Mouse (Mus musculus): Measurements from ENCODE around the gene Cnot2.

The Cnot2 gene

GRCm38 (mm10) chr10:116473759-116474549 lies 107.4 kb downstream of the Cnot2 start, which contains the start of gene Kcnmb4:
Gene Kcnmb4 (minus strand): TSS chr10:116473878.
- peak; percentile 73 for DNase-seq

DNA sequence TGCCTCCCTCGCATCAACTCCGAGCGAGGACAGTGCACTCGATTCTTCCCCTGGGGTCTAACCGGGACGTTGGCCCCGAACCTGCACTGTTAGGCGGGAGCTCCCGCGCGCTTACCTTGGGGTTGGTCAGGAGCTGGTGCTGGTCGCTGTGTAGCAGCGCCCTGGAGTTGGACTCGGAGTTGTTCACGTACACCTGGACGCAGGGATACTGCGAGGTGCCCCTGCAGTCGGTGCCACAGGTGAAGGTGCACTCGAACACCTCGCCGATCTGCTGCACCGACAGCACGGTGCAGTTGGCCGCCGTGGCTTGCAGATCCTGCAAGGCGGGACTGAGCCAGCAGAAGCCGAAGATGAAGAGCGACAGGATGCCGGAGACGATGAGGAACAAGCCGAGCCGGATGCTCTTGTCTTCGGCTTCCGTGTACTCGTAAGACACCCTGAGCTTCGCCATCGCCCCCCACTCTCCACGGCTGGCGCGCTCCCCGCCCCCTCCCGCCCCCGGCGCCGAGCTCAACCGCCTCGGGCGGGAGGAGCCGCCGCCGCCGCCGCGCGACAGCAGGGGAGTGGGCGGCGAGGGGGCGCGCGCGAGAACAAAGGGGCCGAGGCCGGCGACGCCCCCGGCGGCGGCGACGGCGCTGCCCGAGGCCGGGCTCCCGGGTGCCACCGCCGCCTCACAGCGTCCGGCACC lies 108.1 kb downstream of the Cnot2 start:
- peak; percentile 47 for DNase-seq

GRCm38 (mm10) chr10:116472579-116472978 lies 108.7 kb downstream of the Cnot2 start:
- DNase-seq: no peak

- DNase-seq: no peak
These were observed 110.9 kb downstream of the Cnot2 start for GRCm38 (mm10) chr10:116470306-116470925.

GRCm38 (mm10) chr10:116468094-116468493 lies 113.2 kb downstream of the Cnot2 start:
- DNase-seq: no peak

- DNase-seq: no peak
These were observed 117.5 kb downstream of the Cnot2 start for GRCm38 (mm10) chr10:116463753-116464345.

GRCm38 (mm10) chr10:116461443-116461842 lies 119.9 kb downstream of the Cnot2 start:
- no peak for DNase-seq

DNA sequence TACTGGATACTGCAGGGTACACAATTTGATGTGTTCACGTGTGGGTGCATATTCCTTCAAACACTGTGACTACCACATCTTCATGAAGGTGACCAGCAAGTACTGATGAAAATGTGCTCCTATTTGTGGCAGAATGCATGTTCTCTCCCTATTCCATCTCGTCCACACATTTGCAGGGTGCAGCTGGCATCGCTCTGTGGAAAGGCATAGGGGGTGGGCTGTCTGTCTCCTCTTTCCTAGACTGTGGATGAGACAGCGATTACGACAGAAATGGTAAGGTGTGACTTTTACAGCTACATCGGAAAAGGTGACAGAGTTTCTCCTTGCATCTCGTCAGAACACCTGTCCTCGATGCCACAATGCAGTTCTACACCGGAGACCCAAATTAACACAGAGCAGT lies 122.5 kb downstream of the Cnot2 start:
- DNase-seq: peak; percentile 36

DNA sequence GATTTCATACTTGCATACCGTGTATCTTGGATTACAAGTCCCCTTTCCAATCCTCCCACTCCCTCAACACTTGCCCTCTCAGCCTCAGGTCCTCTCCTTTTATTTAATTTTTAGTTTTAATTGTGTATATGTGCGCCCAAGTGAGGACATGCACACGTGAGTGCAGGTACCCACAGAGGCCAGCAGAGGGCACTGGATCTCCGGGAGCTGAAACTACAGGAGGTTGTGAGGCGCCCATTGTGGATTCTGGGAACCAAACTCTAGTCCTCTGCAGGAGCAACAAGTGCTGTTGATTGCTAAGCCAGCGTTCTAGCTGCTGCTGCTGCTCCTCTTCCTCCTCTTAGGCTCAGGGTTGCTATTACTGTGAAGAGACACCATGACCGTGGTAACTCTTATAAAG lies 128.5 kb downstream of the Cnot2 start:
- no peak for DNase-seq

GRCm38 (mm10) chr10:116450621-116451020 lies 130.7 kb downstream of the Cnot2 start:
- DNase-seq: no peak

- DNase-seq: no peak
These were observed 133.1 kb downstream of the Cnot2 start for GRCm38 (mm10) chr10:116448166-116448565.

- DNase-seq: no peak
These were observed 134.1 kb downstream of the Cnot2 start for GRCm38 (mm10) chr10:116447176-116447575.

DNA sequence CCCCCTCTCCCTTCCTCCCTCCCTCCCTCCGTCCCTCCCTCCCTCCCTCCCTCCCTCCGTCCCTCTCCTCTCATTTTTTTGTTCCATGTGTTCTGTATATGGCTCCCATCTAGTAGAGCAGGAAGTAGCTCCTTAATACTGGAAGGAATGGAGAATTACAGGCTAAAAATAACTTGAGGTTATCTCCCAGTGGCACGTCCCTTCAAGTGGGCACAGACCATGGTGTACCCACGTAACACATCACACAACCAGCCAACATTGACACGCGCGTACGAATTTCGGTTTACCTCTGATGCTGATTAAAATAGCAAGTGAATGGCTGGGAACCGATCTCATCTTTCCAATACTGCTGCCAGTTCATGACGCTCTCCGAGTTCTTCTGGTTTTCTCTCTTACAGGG lies 135.3 kb downstream of the Cnot2 start:
- no peak for DNase-seq

- no peak for DNase-seq
These were observed 136.5 kb downstream of the Cnot2 start for GRCm38 (mm10) chr10:116444826-116445225.

DNA sequence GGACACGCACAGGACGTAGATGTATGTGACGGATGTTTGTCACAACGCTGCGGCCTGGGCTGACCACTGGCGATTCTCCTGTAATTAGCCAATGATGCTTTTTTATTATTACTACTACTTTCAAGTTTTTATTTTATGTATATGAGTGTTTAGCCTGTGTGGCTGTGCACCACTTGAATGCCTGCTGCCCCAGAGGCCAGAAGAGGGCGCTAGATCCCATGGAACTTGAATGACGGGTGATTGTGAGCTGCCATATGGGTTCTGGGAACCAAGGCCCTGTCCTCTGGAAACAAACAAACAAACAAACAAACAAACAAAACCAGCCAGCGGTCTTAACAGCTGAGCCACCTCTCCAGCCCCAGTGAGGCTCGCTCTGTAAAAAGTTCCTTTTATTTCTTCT lies 136.9 kb downstream of the Cnot2 start:
- DNase-seq: no peak

- no peak for DNase-seq
These were observed 140.4 kb downstream of the Cnot2 start for GRCm38 (mm10) chr10:116440946-116441345.

- no peak for DNase-seq
These were observed 141.2 kb downstream of the Cnot2 start for GRCm38 (mm10) chr10:116440088-116440487.

DNA sequence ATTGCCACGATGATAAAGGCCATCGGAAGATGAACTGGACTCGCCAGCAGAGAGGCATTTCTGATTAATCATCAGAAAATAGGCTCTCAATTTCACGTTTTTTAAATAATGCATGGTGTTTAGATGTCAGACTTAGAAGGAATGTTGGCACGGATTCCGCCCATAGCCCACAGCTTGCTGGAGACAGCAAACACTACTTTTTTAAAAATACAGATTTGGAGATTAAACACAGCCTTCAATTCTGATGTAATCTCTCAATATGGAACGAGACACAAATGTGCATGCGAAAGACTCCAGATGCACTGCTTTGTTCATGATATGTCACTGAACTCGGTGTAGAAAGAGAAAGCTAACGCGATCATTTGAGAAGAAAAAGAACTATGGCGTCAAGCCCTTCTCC lies 145.9 kb downstream of the Cnot2 start:
- no peak for DNase-seq
